15 mouse cellular contexts compared by ENCODE assay signal in genomic region chr17:87876295-87877000, GRCm38 (mm10). TPM values are rescaled to one million over a fixed set of nuclear protein-coding genes. Genes with fewer than 3 reads are reported as not detected.
DNase-seq lines count a peak whose midpoint lies in the region; ATAC-seq lines count a peak whose summit lies in the region.
"Had no signal": no experiment of that assay in that cellular context is flagged by ENCODE, and none has a peak within 500 bp of the region (broad histone marks: within the 10 kb centered on the region; RNA-seq: fewer than 3 reads in every experiment).

No protein-coding gene starts in this region.

- DNase-seq in adrenal gland, adult 2 months: peak; percentile 35
- no peak for DNase-seq in adrenal gland, postnatal 4 days (ENCODE audit: low spot score in 2 of 2)
- DNase-seq in kidney, postnatal 10 days: peak; percentile 15
- no peak for DNase-seq in kidney, postnatal 4 days
- peak; percentile 43 for DNase-seq in cerebellum, adult 9-10 months
- DNase-seq in left cerebral cortex, adult 18-20 months (ENCODE audit: low spot score in 2 of 2): no peak
- DNase-seq in thymus, postnatal 14 days: no peak
- DNase-seq: lung, postnatal 14 days had no signal

- ATAC-seq in megakaryocyte-erythroid progenitor cell, adult 5-6 weeks (replicated peaks; ENCODE audit: low FRiP score, low TSS enrichment, poor library complexity, severe bottlenecking): peak; percentile 77
- ATAC-seq: forebrain, embryonic 15.5 days; inflammation-experienced regulatory T-cells, adult 6 months had no signal

RNA-seq across cellular contexts. Expression of gene Rpl36-ps4, which starts 44.3 kb away (rescaled TPM):
- total RNA-seq in adrenal gland, adult 2 months (2021): not detected
- not detected in 2 replicates for polyA plus RNA-seq in adrenal gland, adult 2 months (2012; rRNA removed)
- not detected for total RNA-seq in adrenal gland, postnatal 4 days (2021)
- total RNA-seq in megakaryocyte-erythroid progenitor cell, adult 5-6 weeks (2014; fragmentation: Nextera tagmentation): not detected in 2 replicates
- not detected in 2 replicates for total RNA-seq in megakaryocyte-erythroid progenitor cell, adult 5-6 weeks (2017)
- total RNA-seq in left cerebral cortex, adult 18-20 months (2021): not detected
- total RNA-seq: left cerebral cortex, postnatal 10 days; neutrophil, adult 5-6 weeks had no signal
- polyA plus RNA-seq: forebrain, embryonic 15.5 days; heart, embryonic 13.5 days; inflammation-experienced regulatory T-cells, adult 6 months; spleen, adult 2 months had no signal

Comparison
In these comparisons a context has a peak if more than half of its experiments do, and no peak if none do; other contexts are left out.
1. DNase-seq: peak in adrenal gland, adult 2 months (single experiment), kidney, postnatal 10 days (single experiment) and cerebellum, adult 9-10 months (single experiment); none in adrenal gland, postnatal 4 days (0 of 2), kidney, postnatal 4 days (0 of 2), left cerebral cortex, adult 18-20 months (0 of 2) and thymus, postnatal 14 days (single experiment).